Mouse (Mus musculus) heart, adult 2 months (tissue): ENCODE data around the gene D430042O09Rik. TPM values are rescaled to one million over a fixed set of nuclear protein-coding genes. Genes with fewer than 3 reads are reported as not detected.
A peak's percentile ranks its signal among the peaks of the same experiment; 100 is the strongest.

Source experiments
- DNase-seq, 2 experiments: peaks; one replicate each; pipeline ENCODE4 v3.0.0; 2021
- H3K27ac ChIP-seq: fragments of 200-600 bp; 2 replicates; pipeline ENCODE4 v1.8.1; 2022
- H3K27me3 ChIP-seq: fragments of 200-500 bp; 2 replicates; pipeline ENCODE4 v1.6.1; 2012; ENCODE audit warnings: mild to moderate bottlenecking, low read length, inconsistent platforms, mixed read lengths; ENCODE audit not compliant: control insufficient read depth, insufficient read depth
- H3K36me3 ChIP-seq: fragments of 200-500 bp; 2 replicates; pipeline ENCODE4 v1.6.1; 2012; ENCODE audit warnings: low read length, inconsistent platforms; ENCODE audit not compliant: control insufficient read depth, insufficient read depth
- H3K4me1 ChIP-seq: fragments of 200-500 bp; 2 replicates; pipeline ENCODE4 v1.6.1; 2011; ENCODE audit warnings: low read length; ENCODE audit not compliant: control insufficient read depth, insufficient read depth
- H3K4me3 ChIP-seq: fragments of 200-600 bp; 2 replicates; pipeline ENCODE4 v1.8.1; 2022
- H3K79me2 ChIP-seq: fragments of 200-500 bp; replicated peaks from 2 replicates; pipeline ENCODE4 v1.6.1; 2012; ENCODE audit warnings: mild to moderate bottlenecking, inconsistent platforms, low read length, moderate library complexity, mixed read lengths; ENCODE audit not compliant: control insufficient read depth, insufficient read depth
- H3K9ac ChIP-seq: fragments of 200-500 bp; 2 replicates; pipeline ENCODE4 v1.6.1; 2012; ENCODE audit warnings: low read depth, mild to moderate bottlenecking, control low read depth, inconsistent platforms, low read length, mixed read lengths
- CTCF ChIP-seq: fragments of 200-600 bp; IDR thresholded peaks from 2 replicates; pipeline ENCODE4 v1.8.1; 2022; ENCODE audit warnings: antibody characterized with exemption, mild to moderate bottlenecking, moderate library complexity
- EP300 ChIP-seq: fragments of 200-500 bp; IDR thresholded peaks from 2 replicates; pipeline ENCODE4 v1.6.1; 2011; ENCODE audit warnings: low read depth, low read length, control low read depth; ENCODE audit not compliant: insufficient read depth
- POLR2A ChIP-seq: fragments of 200-500 bp; IDR thresholded peaks from 2 replicates; pipeline ENCODE4 v1.6.1; 2011; ENCODE audit warnings: mild to moderate bottlenecking, low read depth, low read length, control low read depth; ENCODE audit not compliant: insufficient read depth
- WGBS: fragments of 180-500 bp; shearing (Covaris S2); methylation state at CpG from one replicate; pipeline ENCODE4 v1.1.7; 2018; 5-methylcytosine and 5-hydroxymethylcytosine counted together
- intact Hi-C: fragments of 180-260 bp; cut with DNase I; formaldehyde crosslinking; loops from one replicate; pipeline ENCODE4 v1.15.1; 2025
- polyA plus RNA-seq: library from polyadenylated mRNA; depleted of rRNA; stranded (reverse); fragments of >200 nt; gene quantifications from 2 replicates; pipeline ENCODE4 v1.2.3, GENCODE M21; 2012
- total RNA-seq, 2 experiments: library from RNA; stranded (reverse); gene quantifications; 2 replicates each; pipeline ENCODE4 v1.2.3; 2021

Gene D430042O09Rik
- total and polyA plus RNA-seq, 3 experiments, result 8.2 to 11.5 (median 9.3) TPM

- Histone ChIP-seq H3K36me3 (no peaks in the 10 kb centered on the region), H3K4me1 (no peaks in the 10 kb centered on the region; the same call in 1 of the 2 replicates), H3K9ac (no peak overlapping the region), H3K4me3 (no peak overlapping the region), H3K27ac (no peak overlapping the region), H3K79me2 (no peaks in the 10 kb centered on the region), H3K27me3 (no peaks in the 10 kb centered on the region)
- WGBS, result 65% methylated on average over 12 of the region's 12 CpGs
- DNase-seq, result peak; percentile 50 to 65
- intact Hi-C loops, result no loop called here
- TF ChIP-seq EP300 (no peak), CTCF (no peak), POLR2A (no peak)
Observed at GRCm38 (mm10) chr7:125888373-125888772, 180.7 kb downstream of the D430042O09Rik start.

DNA sequence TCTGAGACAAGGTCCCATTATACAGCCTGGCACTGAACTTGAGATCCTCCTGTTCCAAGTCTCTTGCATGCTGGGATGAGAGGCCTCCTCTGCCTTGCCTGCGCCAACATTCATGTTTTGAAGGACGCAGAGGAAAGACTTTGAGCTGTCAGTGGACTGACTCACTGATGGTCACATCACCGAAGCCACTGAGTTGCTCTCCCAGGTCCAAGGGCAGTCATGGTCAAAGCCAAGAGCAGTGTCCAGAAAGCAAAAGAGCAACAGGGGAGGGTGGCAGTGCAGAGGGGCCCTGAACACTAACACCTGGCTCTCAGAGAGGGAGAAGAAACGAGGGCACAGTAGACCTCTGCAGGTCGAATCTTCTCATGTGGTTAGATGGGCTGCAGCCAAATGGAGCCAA is 185.9 kb downstream of the D430042O09Rik start:
- H3K4me3 ChIP-seq, result no peak overlapping the region
- no peak overlapping the region for H3K27ac ChIP-seq
- H3K27me3 ChIP-seq, result no peaks in the 10 kb centered on the region
- no peak for TF ChIP-seq EP300
- TF ChIP-seq POLR2A, result no peak
- no peak for TF ChIP-seq CTCF
- no peaks in the 10 kb centered on the region for H3K79me2 ChIP-seq
- no peaks in the 10 kb centered on the region for H3K36me3 ChIP-seq
- H3K4me1 ChIP-seq, result no peaks in the 10 kb centered on the region
- intact Hi-C loops, result no loop called here
- H3K9ac ChIP-seq, result no peak overlapping the region
- WGBS, result 87% methylated on average over 5 of the region's 5 CpGs
- no peak for DNase-seq

GRCm38 (mm10) chr7:125897059-125897458 is 189.4 kb downstream of the D430042O09Rik start:
- Histone ChIP-seq H3K4me3 (no peak overlapping the region), H3K79me2 (no peaks in the 10 kb centered on the region), H3K4me1 (no peaks in the 10 kb centered on the region), H3K36me3 (no peaks in the 10 kb centered on the region), H3K9ac (no peak overlapping the region), H3K27me3 (no peaks in the 10 kb centered on the region), H3K27ac (no peak overlapping the region)
- intact Hi-C loops, result no loop called here
- 81% methylated on average over 4 of the region's 4 CpGs for WGBS
- DNase-seq, result no peak
- no peak for TF ChIP-seq POLR2A

DNA sequence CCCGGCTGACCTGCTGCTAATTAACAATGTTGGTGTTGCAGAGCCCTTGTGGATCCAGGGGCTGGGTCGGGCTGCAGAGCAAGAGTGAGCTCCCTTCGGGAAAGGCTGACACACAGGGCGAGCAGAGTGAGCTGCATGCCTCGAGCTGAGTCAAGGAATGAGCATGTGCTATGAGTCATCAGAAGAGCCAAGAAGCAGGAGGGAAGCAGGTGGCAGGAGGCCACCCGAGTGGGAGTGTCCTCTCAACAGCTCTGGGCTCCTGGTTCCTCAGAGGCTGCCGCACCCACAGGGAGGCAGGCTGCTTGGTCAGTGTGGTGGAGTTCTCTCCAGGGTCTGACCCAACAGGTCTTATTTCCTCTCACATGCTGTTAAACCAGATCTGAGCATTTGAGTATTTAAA is 191.3 kb downstream of the D430042O09Rik start:
- H3K4me1 ChIP-seq, result no peaks in the 10 kb centered on the region
- H3K36me3 ChIP-seq, result no peaks in the 10 kb centered on the region
- no peak overlapping the region for H3K9ac ChIP-seq
- H3K4me3 ChIP-seq, result no peak overlapping the region
- WGBS, result 29% methylated on average over 7 of the region's 7 CpGs
- H3K27ac ChIP-seq, result no peak overlapping the region
- no peaks in the 10 kb centered on the region for H3K79me2 ChIP-seq
- peak; percentile 46 to 74 for DNase-seq
- TF ChIP-seq CTCF (no peak), EP300 (0 out of 2 replicates have a peak, but pooled peaks have one; percentile 32)
- no peaks in the 10 kb centered on the region for H3K27me3 ChIP-seq
- intact Hi-C loops, result no loop called here

DNA sequence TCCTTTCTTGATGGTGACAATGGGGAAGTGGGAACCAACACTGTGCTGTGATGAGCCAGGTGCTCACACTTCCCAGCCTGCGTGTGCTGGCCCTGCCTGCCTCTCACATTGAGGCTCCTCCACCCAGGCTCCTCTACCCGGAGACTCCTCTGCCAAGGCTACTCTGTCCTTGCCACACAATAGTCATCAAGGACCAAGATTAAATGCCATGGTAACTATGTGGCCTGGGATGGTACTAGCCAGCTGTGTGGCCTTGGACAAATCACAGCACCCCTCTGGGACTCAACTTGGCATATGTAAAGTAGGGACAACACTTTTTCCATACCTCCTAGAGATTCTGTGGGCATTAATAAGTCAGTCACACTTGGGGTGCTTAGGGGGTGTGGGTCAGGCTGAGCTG is 192.2 kb downstream of the D430042O09Rik start:
- Histone ChIP-seq H3K4me1 (no peaks in the 10 kb centered on the region), H3K9ac (no peak overlapping the region), H3K27ac (no peak overlapping the region), H3K4me3 (no peak overlapping the region), H3K36me3 (no peaks in the 10 kb centered on the region), H3K79me2 (no peaks in the 10 kb centered on the region), H3K27me3 (no peaks in the 10 kb centered on the region)
- intact Hi-C loops, result no loop called here
- TF ChIP-seq EP300, result no peak
- TF ChIP-seq CTCF, result no peak
- whole genome bisulfite sequencing, result 47% methylated on average over 2 of the region's 2 CpGs
- no peak for DNase-seq

DNA sequence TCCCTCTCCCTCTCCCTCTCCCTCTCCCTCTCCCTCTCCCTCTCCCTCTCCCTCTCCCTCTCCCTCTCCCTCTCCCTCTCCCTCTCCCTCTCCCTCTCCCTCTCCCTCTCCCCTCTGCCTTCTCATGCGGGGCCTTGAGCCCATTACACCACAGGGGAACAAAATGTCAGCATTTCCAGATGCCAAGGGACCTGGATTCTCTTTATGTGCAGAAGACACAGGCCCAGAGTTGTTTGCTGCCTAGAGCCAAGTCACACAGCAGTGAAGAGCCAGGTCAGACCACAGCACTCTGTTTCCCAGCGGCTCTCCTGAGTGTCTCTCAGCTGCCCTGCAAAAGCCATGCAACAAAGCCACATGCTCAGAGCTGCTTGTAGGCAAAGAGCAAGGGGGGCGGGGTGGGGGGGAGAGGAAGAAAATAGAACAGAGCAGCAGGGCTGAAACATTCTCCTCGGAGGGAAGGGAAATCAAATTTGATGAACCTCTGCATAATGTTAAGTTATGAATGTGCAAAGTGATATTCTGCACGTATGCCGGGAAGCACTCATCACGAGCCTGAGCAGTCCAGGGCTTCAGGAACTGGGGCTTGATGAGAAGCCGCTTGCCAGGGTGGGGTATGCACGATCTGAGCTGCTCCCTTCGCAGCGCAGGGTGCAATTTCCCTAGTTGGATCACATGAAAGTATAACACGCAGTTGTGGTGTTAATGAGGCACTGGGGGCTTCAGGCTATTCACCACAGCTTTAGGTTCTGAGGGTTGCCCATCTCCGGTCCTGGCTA is 192.9 kb downstream of the D430042O09Rik start:
- H3K36me3 ChIP-seq, result no peaks in the 10 kb centered on the region
- DNase-seq, result no peak
- H3K79me2 ChIP-seq, result no peaks in the 10 kb centered on the region
- H3K4me1 ChIP-seq, result no peaks in the 10 kb centered on the region
- WGBS, result 51% methylated on average over 13 of the region's 13 CpGs
- intact Hi-C loops, result no loop called here
- no peak overlapping the region for H3K9ac ChIP-seq
- H3K27me3 ChIP-seq, result no peaks in the 10 kb centered on the region
- H3K4me3 ChIP-seq, result no peak overlapping the region
- TF ChIP-seq POLR2A, result no peak
- TF ChIP-seq EP300, result no peak
- no peak for TF ChIP-seq CTCF
- H3K27ac ChIP-seq, result no peak overlapping the region
